Mouse (Mus musculus): ENCODE results near the gene Esyt1. TPM values are rescaled to one million over a fixed set of nuclear protein-coding genes. Genes with fewer than 3 reads are reported as not detected.

The Esyt1 gene
- polyA plus RNA-seq, 2 experiments, result 7.0 to 10.3 TPM

DNA sequence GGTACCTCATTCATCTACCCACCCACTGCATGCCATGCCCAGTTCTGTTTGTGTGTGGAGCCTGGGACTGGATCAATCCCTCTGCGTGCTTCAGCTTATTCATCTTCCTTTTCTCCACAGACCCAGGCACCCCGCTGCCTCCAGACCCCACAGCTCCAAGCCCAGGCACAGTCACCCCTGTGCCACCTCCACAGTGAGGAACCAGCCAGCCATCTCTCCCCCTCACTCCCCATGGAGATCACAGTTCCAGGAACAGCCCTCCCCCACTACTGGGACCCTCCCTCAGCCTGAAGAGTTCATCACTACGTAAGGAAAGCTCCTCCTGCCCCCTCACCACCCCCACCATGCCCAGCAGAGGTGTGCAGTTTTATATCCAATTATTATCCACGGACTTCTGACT, 36.9 kb downstream of the Esyt1 start:
- Histone ChIP-seq H3K27me3 (ENCODE audit: control insufficient read depth, insufficient read depth, low read length) (no peaks in the 10 kb centered on the region), H3K36me3 (replicated peaks; ENCODE audit: control insufficient read depth, insufficient read depth, low read depth) (peaks cover 51% of the 10 kb centered on the region), H3K9me3 (ENCODE audit: control insufficient read depth, low read length) (no peaks in the 10 kb centered on the region), H3K4me2 (ENCODE audit: low read depth) (no peak overlapping the region), H3K4me3 (ENCODE audit: insufficient read depth in 1 of 2, low read depth in 2 of 2, low read length in 2 of 2) (no peak overlapping the region), H3K27ac (no peak overlapping the region), H3K9ac (replicated peaks) (no peak overlapping the region), H3K4me1 (replicated peaks; ENCODE audit: control insufficient read depth in 2 of 2, insufficient read depth in 2 of 2, low read length in 1 of 2) (peaks cover 7 to 19% of the 10 kb centered on the region in 2 experiments; a peak in 3 of 4 replicates)
- TF ChIP-seq CTCF (IDR thresholded peaks at IDR 0.05; ENCODE audit: low read depth) (no peak), EP300 (IDR thresholded peaks at IDR 0.05; ENCODE audit: low read depth) (no peak)
- DNase-seq (ENCODE audit: low read depth in 3 of 3, low spot score in 3 of 3) (no peak), ATAC-seq (ENCODE audit: insufficient read depth) (no peak)
- 85% methylated on average over 4 of the region's 4 CpGs for WGBS (ENCODE audit: insufficient replicate concordance)

DNA sequence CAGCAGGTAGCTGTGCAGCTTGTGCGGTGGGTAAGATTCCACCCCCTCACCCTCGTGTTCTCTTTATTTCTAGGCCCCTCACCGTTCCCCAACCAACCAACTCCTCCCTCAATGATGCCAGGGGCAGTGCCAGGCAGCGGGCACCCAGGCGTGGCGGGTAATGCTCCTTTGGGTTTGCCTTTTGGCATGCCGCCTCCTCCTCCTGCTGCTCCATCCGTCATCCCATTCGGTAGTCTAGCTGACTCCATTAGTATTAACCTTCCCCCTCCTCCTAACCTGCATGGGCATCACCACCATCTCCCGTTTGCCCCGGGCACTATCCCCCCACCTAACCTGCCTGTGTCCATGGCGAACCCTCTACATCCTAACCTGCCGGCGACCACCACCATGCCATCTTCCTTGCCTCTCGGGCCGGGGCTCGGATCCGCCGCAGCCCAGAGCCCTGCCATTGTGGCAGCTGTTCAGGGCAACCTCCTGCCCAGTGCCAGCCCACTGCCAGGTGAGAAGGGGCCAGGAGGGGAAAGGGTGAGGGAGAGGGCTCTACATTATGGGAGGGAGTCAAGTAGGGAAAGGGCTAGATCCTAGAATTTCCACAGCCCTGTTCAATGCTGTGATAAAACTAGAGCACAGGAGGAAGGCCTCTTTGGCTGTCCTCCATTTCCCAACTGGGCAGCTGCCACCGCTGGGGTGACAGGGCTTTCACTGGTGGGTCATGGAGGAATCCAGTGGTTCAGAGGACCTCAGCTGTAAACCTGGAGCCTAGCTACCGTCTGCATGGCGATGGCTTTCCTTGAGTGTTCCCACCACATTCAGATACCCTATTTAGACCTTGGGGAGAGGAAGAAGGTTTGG, 37.6 kb downstream of the Esyt1 start:
- no peak for TF ChIP-seq EP300 (IDR thresholded peaks at IDR 0.05; ENCODE audit: low read depth)
- TF ChIP-seq CTCF (IDR thresholded peaks at IDR 0.05; ENCODE audit: low read depth), result no peak
- Histone ChIP-seq H3K27me3 (ENCODE audit: control insufficient read depth, insufficient read depth, low read length) (no peaks in the 10 kb centered on the region), H3K4me1 (replicated peaks; ENCODE audit: control insufficient read depth in 2 of 2, insufficient read depth in 2 of 2, low read length in 1 of 2) (peaks cover 7 to 19% of the 10 kb centered on the region in 2 experiments; a peak in 3 of 4 replicates), H3K27ac (no peak overlapping the region), H3K4me3 (ENCODE audit: insufficient read depth in 1 of 2, low read depth in 2 of 2, low read length in 2 of 2) (no peak overlapping the region), H3K36me3 (replicated peaks; ENCODE audit: control insufficient read depth, insufficient read depth, low read depth) (peaks cover 58% of the 10 kb centered on the region), H3K9ac (replicated peaks) (no peak overlapping the region), H3K9me3 (ENCODE audit: control insufficient read depth, low read length) (no peaks in the 10 kb centered on the region), H3K4me2 (ENCODE audit: low read depth) (no peak overlapping the region)
- no peak for DNase-seq (ENCODE audit: low read depth in 3 of 3, low spot score in 3 of 3)
- no peak for ATAC-seq (ENCODE audit: insufficient read depth)
- 91% methylated on average over 22 of the region's 22 CpGs for WGBS (ENCODE audit: insufficient replicate concordance)

DNA sequence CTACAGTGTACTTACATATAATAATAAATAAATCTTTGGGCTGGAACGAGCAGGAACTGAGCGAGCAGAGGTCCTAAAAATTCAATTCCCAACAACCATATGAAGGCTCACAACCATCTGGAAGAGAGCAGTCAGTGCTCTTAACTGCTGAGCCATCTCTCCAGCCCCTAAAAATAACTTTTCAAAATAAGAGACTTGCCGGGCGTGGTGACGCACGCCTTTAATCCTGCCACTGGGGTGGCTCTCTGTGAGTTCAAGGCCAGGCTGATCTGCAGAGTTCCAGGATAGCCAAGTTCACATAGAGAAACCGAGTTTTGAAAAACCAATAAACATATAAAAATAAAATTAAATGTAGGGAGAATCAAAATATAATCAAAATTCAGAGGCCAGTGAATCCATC, 39.3 kb downstream of the Esyt1 start:
- 76% methylated on average over 7 of the region's 7 CpGs for WGBS (ENCODE audit: insufficient replicate concordance)

DNA sequence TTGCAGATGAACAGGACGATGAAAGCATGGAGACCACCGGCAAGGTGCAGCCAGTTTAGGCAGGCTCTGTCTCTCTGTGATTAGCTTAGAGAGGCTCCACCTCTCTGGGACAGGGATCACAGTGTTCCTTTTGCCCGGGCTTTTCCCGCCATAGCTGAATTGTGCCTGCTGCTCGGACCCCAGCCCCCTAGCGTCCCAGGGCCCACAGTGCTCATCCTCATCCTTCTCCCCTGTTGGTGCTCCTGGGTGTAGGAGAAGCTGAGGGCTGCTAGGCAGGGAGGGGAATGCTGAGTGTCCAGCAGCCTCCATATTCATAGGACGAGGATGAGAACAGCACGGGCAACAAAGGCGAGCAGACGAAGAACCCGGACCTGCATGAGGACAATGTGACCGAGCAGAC, 51.3 kb downstream of the Esyt1 start:
- no peak for ATAC-seq (ENCODE audit: insufficient read depth)
- peaks cover 49% of the 10 kb centered on the region for H3K36me3 ChIP-seq (replicated peaks; ENCODE audit: control insufficient read depth, insufficient read depth, low read depth)
- H3K27me3 ChIP-seq (ENCODE audit: control insufficient read depth, insufficient read depth, low read length), result no peaks in the 10 kb centered on the region

More for the DNA sequence above, 39.3 kb downstream of the Esyt1 start:
- Histone ChIP-seq H3K36me3 (replicated peaks; ENCODE audit: control insufficient read depth, insufficient read depth, low read depth) (peaks cover 75% of the 10 kb centered on the region), H3K4me1 (replicated peaks; ENCODE audit: control insufficient read depth in 2 of 2, insufficient read depth in 2 of 2, low read length in 1 of 2) (peaks cover 1 to 4% of the 10 kb centered on the region in 2 experiments; a peak in 3 of 4 replicates), H3K4me2 (ENCODE audit: low read depth) (no peak overlapping the region), H3K27ac (no peak overlapping the region), H3K4me3 (ENCODE audit: insufficient read depth in 1 of 2, low read depth in 2 of 2, low read length in 2 of 2) (no peak overlapping the region), H3K9ac (replicated peaks) (no peak overlapping the region), H3K9me3 (ENCODE audit: control insufficient read depth, low read length) (no peaks in the 10 kb centered on the region), H3K27me3 (ENCODE audit: control insufficient read depth, insufficient read depth, low read length) (no peaks in the 10 kb centered on the region)
- DNase-seq (ENCODE audit: low read depth in 3 of 3, low spot score in 3 of 3) (no peak), ATAC-seq (ENCODE audit: insufficient read depth) (no peak)
- TF ChIP-seq CTCF (IDR thresholded peaks at IDR 0.05; ENCODE audit: low read depth) (no peak), EP300 (IDR thresholded peaks at IDR 0.05; ENCODE audit: low read depth) (no peak)

DNA sequence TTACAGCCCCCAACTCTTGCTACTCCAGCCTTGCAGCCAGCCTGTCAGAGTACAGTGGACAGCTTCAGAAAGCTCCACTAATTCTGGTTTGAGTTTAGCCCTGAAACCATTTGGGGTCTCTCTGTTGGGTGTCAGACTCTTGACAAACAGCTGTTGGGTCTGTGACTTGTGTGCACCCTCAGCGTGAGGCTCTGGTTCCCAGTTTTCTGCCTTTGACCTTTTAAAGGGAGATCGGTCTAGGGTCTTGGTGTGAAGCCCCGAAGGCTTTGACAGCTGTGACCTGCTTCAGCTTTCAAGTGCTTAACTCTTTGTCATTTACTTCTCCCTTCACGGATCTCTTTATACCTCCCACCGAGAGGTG, 65.4 kb downstream of the Esyt1 start:
- 25% methylated on average over 5 of the region's 5 CpGs for WGBS (ENCODE audit: insufficient replicate concordance)
- no peaks in the 10 kb centered on the region for H3K9me3 ChIP-seq (ENCODE audit: control insufficient read depth, low read length)
- peak overlapping the region; percentile 88 for H3K27ac ChIP-seq
- peak overlapping the region; percentile 88 for H3K4me2 ChIP-seq (ENCODE audit: low read depth)
- peaks cover 35% of the 10 kb centered on the region for H3K36me3 ChIP-seq (replicated peaks; ENCODE audit: control insufficient read depth, insufficient read depth, low read depth)
- DNase-seq (ENCODE audit: low read depth in 3 of 3, low spot score in 3 of 3), result no peak
- peaks cover 5 to 14% of the 10 kb centered on the region in 2 experiments for H3K4me1 ChIP-seq (replicated peaks; ENCODE audit: control insufficient read depth in 2 of 2, insufficient read depth in 2 of 2, low read length in 1 of 2)
- peak overlapping the region; percentile 94 for H3K9ac ChIP-seq (replicated peaks)
- no peaks in the 10 kb centered on the region for H3K27me3 ChIP-seq (ENCODE audit: control insufficient read depth, insufficient read depth, low read length)
- ATAC-seq (ENCODE audit: insufficient read depth), result no peak
- no peak for TF ChIP-seq CTCF (IDR thresholded peaks at IDR 0.05; ENCODE audit: low read depth)
- TF ChIP-seq EP300 (IDR thresholded peaks at IDR 0.05; ENCODE audit: low read depth), result no peak
- peak overlapping the region; percentile 75 to 86 for H3K4me3 ChIP-seq (ENCODE audit: insufficient read depth in 1 of 2, low read depth in 2 of 2, low read length in 2 of 2)

More for the DNA sequence above, 51.3 kb downstream of the Esyt1 start:
- WGBS (ENCODE audit: insufficient replicate concordance), result 83% methylated on average over 12 of the region's 12 CpGs
- TF ChIP-seq EP300 (IDR thresholded peaks at IDR 0.05; ENCODE audit: low read depth), result no peak
- no peak for TF ChIP-seq CTCF (IDR thresholded peaks at IDR 0.05; ENCODE audit: low read depth)
- Histone ChIP-seq H3K4me3 (ENCODE audit: insufficient read depth in 1 of 2, low read depth in 2 of 2, low read length in 2 of 2) (no peak overlapping the region), H3K4me2 (ENCODE audit: low read depth) (no peak overlapping the region), H3K9ac (replicated peaks) (no peak overlapping the region), H3K27ac (no peak overlapping the region), H3K9me3 (ENCODE audit: control insufficient read depth, low read length) (no peaks in the 10 kb centered on the region), H3K4me1 (replicated peaks; ENCODE audit: control insufficient read depth in 2 of 2, insufficient read depth in 2 of 2, low read length in 1 of 2) (no peaks in the 10 kb centered on the region)
- no peak for DNase-seq (ENCODE audit: low read depth in 3 of 3, low spot score in 3 of 3)

Small RNA genes lying within 50 kb of the gene (microRNA-seq; reads per million reads assigned to microRNA genes)
- gene Gm47275 (not detected), gene Mir6916 (not detected)

Other genes with a start within 250 kb of the Esyt1 start
- 0.06 and 0.08 TPM in 2 replicates for gene Il23a, start 227.1 kb downstream of the Esyt1 start, polyA plus RNA-seq (2012; rRNA removed)
- not detected in 2 replicates for gene Il23a, start 227.1 kb downstream of the Esyt1 start, polyA plus RNA-seq (2014; fragmentation: Nextera tagmentation; extraction: Ambion mirVana)
- gene Pan2, start 222.5 kb downstream of the Esyt1 start, polyA plus RNA-seq (2012; rRNA removed), result 11.5 and 13.3 TPM in 2 replicates
- 10.1 and 11.5 TPM in 2 replicates for gene Pan2, start 222.5 kb downstream of the Esyt1 start, polyA plus RNA-seq (2014; fragmentation: Nextera tagmentation; extraction: Ambion mirVana)
- 23.8 and 38.8 TPM in 2 replicates for gene Cnpy2, start 203.4 kb downstream of the Esyt1 start, polyA plus RNA-seq (2012; rRNA removed)
- gene Cnpy2, start 203.4 kb downstream of the Esyt1 start, polyA plus RNA-seq (2014; fragmentation: Nextera tagmentation; extraction: Ambion mirVana), result 92.7 and 98.3 TPM in 2 replicates
- gene Cs, start 188.1 kb downstream of the Esyt1 start, polyA plus RNA-seq (2012; rRNA removed), result 71.6 and 80.5 TPM in 2 replicates
- 117 and 126 TPM in 2 replicates for gene Cs, start 188.1 kb downstream of the Esyt1 start, polyA plus RNA-seq (2014; fragmentation: Nextera tagmentation; extraction: Ambion mirVana)
- gene Coq10a, start 156.9 kb downstream of the Esyt1 start, polyA plus RNA-seq (2012; rRNA removed), result 6.5 and 7.7 TPM in 2 replicates
- 4.7 and 5.0 TPM in 2 replicates for gene Coq10a, start 156.9 kb downstream of the Esyt1 start, polyA plus RNA-seq (2014; fragmentation: Nextera tagmentation; extraction: Ambion mirVana)
- 7.4 and 7.7 TPM in 2 replicates for gene Ankrd52, start 148.8 kb downstream of the Esyt1 start, polyA plus RNA-seq (2012; rRNA removed)
- gene Ankrd52, start 148.8 kb downstream of the Esyt1 start, polyA plus RNA-seq (2014; fragmentation: Nextera tagmentation; extraction: Ambion mirVana), result 4.3 and 5.5 TPM in 2 replicates
- gene Slc39a5, start 124.6 kb downstream of the Esyt1 start, polyA plus RNA-seq (2012; rRNA removed), result 33.0 and 40.8 TPM in 2 replicates
- gene Slc39a5, start 124.6 kb downstream of the Esyt1 start, polyA plus RNA-seq (2014; fragmentation: Nextera tagmentation; extraction: Ambion mirVana), result 37.6 and 40.7 TPM in 2 replicates
- gene Nabp2, start 114.4 kb downstream of the Esyt1 start, polyA plus RNA-seq (2012; rRNA removed), result 24.2 and 25.4 TPM in 2 replicates
- gene Nabp2, start 114.4 kb downstream of the Esyt1 start, polyA plus RNA-seq (2014; fragmentation: Nextera tagmentation; extraction: Ambion mirVana), result 45.4 and 48.7 TPM in 2 replicates
- gene Rnf41, start 114.2 kb downstream of the Esyt1 start, polyA plus RNA-seq (2012; rRNA removed), result 5.0 and 5.9 TPM in 2 replicates
- gene Rnf41, start 114.2 kb downstream of the Esyt1 start, polyA plus RNA-seq (2014; fragmentation: Nextera tagmentation; extraction: Ambion mirVana), result 4.8 and 6.2 TPM in 2 replicates
- gene Smarcc2, start 66.6 kb downstream of the Esyt1 start, polyA plus RNA-seq (2012; rRNA removed), result 23.2 and 29.8 TPM in 2 replicates
- 27.7 and 32.8 TPM in 2 replicates for gene Smarcc2, start 66.6 kb downstream of the Esyt1 start, polyA plus RNA-seq (2014; fragmentation: Nextera tagmentation; extraction: Ambion mirVana)
- gene Myl6, start 31.7 kb downstream of the Esyt1 start, polyA plus RNA-seq (2012; rRNA removed), result 429 and 654 TPM in 2 replicates
- 490 and 506 TPM in 2 replicates for gene Myl6, start 31.7 kb downstream of the Esyt1 start, polyA plus RNA-seq (2014; fragmentation: Nextera tagmentation; extraction: Ambion mirVana)
- 1.2 and 1.5 TPM in 2 replicates for gene Myl6b, start 27.2 kb downstream of the Esyt1 start, polyA plus RNA-seq (2012; rRNA removed)
- gene Myl6b, start 27.2 kb downstream of the Esyt1 start, polyA plus RNA-seq (2014; fragmentation: Nextera tagmentation; extraction: Ambion mirVana), result 0.72 and 1.3 TPM in 2 replicates
- gene Zc3h10, start 21.9 kb upstream of the Esyt1 start, polyA plus RNA-seq (2012; rRNA removed), result 3.3 and 4.0 TPM in 2 replicates
- 4.3 and 5.3 TPM in 2 replicates for gene Zc3h10, start 21.9 kb upstream of the Esyt1 start, polyA plus RNA-seq (2014; fragmentation: Nextera tagmentation; extraction: Ambion mirVana)
- 1,053 and 2,546 TPM in 2 replicates for gene Rpl41, start 23.4 kb upstream of the Esyt1 start, polyA plus RNA-seq (2012; rRNA removed)
- 3,181 and 3,454 TPM in 2 replicates for gene Rpl41, start 23.4 kb upstream of the Esyt1 start, polyA plus RNA-seq (2014; fragmentation: Nextera tagmentation; extraction: Ambion mirVana)
- 57.6 and 113 TPM in 2 replicates for gene Pa2g4, start 40.1 kb upstream of the Esyt1 start, polyA plus RNA-seq (2012; rRNA removed)
- 163 and 172 TPM in 2 replicates for gene Pa2g4, start 40.1 kb upstream of the Esyt1 start, polyA plus RNA-seq (2014; fragmentation: Nextera tagmentation; extraction: Ambion mirVana)
- 1.3 and 1.4 TPM in 2 replicates for gene Erbb3, start 63.8 kb upstream of the Esyt1 start, polyA plus RNA-seq (2012; rRNA removed)
- 1.1 and 1.5 TPM in 2 replicates for gene Erbb3, start 63.8 kb upstream of the Esyt1 start, polyA plus RNA-seq (2014; fragmentation: Nextera tagmentation; extraction: Ambion mirVana)
- 867 and 921 TPM in 2 replicates for gene Rps26, start 100.9 kb upstream of the Esyt1 start, polyA plus RNA-seq (2012; rRNA removed)
- 643 and 646 TPM in 2 replicates for gene Rps26, start 100.9 kb upstream of the Esyt1 start, polyA plus RNA-seq (2014; fragmentation: Nextera tagmentation; extraction: Ambion mirVana)
- 0.13 and 0.18 TPM in 2 replicates for gene Ikzf4, start 120.1 kb upstream of the Esyt1 start, polyA plus RNA-seq (2012; rRNA removed)
- gene Ikzf4, start 120.1 kb upstream of the Esyt1 start, polyA plus RNA-seq (2014; fragmentation: Nextera tagmentation; extraction: Ambion mirVana), result 0.05 TPM in 1 of 2 replicates, not detected in the other
- gene Suox, start 148.2 kb upstream of the Esyt1 start, polyA plus RNA-seq (2012; rRNA removed), result 8.1 and 8.6 TPM in 2 replicates
- gene Suox, start 148.2 kb upstream of the Esyt1 start, polyA plus RNA-seq (2014; fragmentation: Nextera tagmentation; extraction: Ambion mirVana), result 7.6 and 9.9 TPM in 2 replicates
- 17.8 and 19.3 TPM in 2 replicates for gene Rab5b, start 170.4 kb upstream of the Esyt1 start, polyA plus RNA-seq (2012; rRNA removed)
- 24.5 and 26.2 TPM in 2 replicates for gene Rab5b, start 170.4 kb upstream of the Esyt1 start, polyA plus RNA-seq (2014; fragmentation: Nextera tagmentation; extraction: Ambion mirVana)
- 0.27 and 0.31 TPM in 2 replicates for gene Pmel, start 178.3 kb upstream of the Esyt1 start, polyA plus RNA-seq (2012; rRNA removed)
- 0.20 and 0.50 TPM in 2 replicates for gene Pmel, start 178.3 kb upstream of the Esyt1 start, polyA plus RNA-seq (2014; fragmentation: Nextera tagmentation; extraction: Ambion mirVana)
- 38.8 and 40.7 TPM in 2 replicates for gene Cdk2, start 179.2 kb upstream of the Esyt1 start, polyA plus RNA-seq (2012; rRNA removed)
- gene Cdk2, start 179.2 kb upstream of the Esyt1 start, polyA plus RNA-seq (2014; fragmentation: Nextera tagmentation; extraction: Ambion mirVana), result 51.8 and 56.6 TPM in 2 replicates
- 1.4 and 1.6 TPM in 2 replicates for gene Dgka, start 219.0 kb upstream of the Esyt1 start, polyA plus RNA-seq (2012; rRNA removed)
- gene Dgka, start 219.0 kb upstream of the Esyt1 start, polyA plus RNA-seq (2014; fragmentation: Nextera tagmentation; extraction: Ambion mirVana), result 2.0 and 2.1 TPM in 2 replicates
- 14.2 and 19.5 TPM in 2 replicates for gene Pym1, start 222.0 kb upstream of the Esyt1 start, polyA plus RNA-seq (2012; rRNA removed)
- 12.4 and 15.3 TPM in 2 replicates for gene Pym1, start 222.0 kb upstream of the Esyt1 start, polyA plus RNA-seq (2014; fragmentation: Nextera tagmentation; extraction: Ambion mirVana)

All from liver, embryonic 14.5 days (tissue).